ENCODE assay signal across 20 mouse cellular contexts in genomic region chr17:83466697-83467251, GRCm38 (mm10). TPM values are rescaled to one million over a fixed set of nuclear protein-coding genes. Genes with fewer than 3 reads are reported as not detected.
A peak's percentile ranks its signal among the peaks of the same experiment; 100 is the strongest.
DNase-seq lines count a peak whose midpoint lies in the region; ATAC-seq and TF ChIP-seq lines count a peak whose summit lies in the region.
"Had no signal": no experiment of that assay in that cellular context is flagged by ENCODE, and none has a peak within 500 bp of the region (broad histone marks: within the 10 kb centered on the region; RNA-seq: fewer than 3 reads in every experiment).

No protein-coding gene starts in this region.

- H3K9me3 ChIP-seq in hindbrain, embryonic 13.5 days = no peaks in the 10 kb centered on the region
- H3K9me3 ChIP-seq in hindbrain, postnatal 0 days (ENCODE audit: low read length) = no peaks in the 10 kb centered on the region
- no peaks in the 10 kb centered on the region for H3K9me3 ChIP-seq in intestine, postnatal 0 days (ENCODE audit: control insufficient read depth)
- H3K9me3 ChIP-seq: G1E; heart, embryonic 10.5 days; kidney, embryonic 15.5 days had no signal

- H3K4me2 ChIP-seq in hindbrain, embryonic 13.5 days = no peak overlapping the region
- no peak overlapping the region for H3K4me2 ChIP-seq in hindbrain, postnatal 0 days (ENCODE audit: low read depth, low read length)
- no peak overlapping the region for H3K4me2 ChIP-seq in intestine, postnatal 0 days (replicated peaks; ENCODE audit: low read depth)
- H3K4me2 ChIP-seq: kidney, embryonic 15.5 days; liver, embryonic 11.5 days had no signal

- peaks cover 58% of the 10 kb centered on the region for H3K36me3 ChIP-seq in hindbrain, embryonic 13.5 days
- H3K36me3 ChIP-seq in hindbrain, postnatal 0 days (ENCODE audit: insufficient read depth, low read length) = peaks cover 17% of the 10 kb centered on the region
- H3K36me3 ChIP-seq in intestine, postnatal 0 days (ENCODE audit: control insufficient read depth, insufficient read depth) = peaks cover 47% of the 10 kb centered on the region

- intact Hi-C loops in heart, postnatal 10 days (cut with DNase I) = no loop called here

- WGBS in hindbrain, embryonic 13.5 days = 59% methylated on average over 6 of the region's 6 CpGs
- WGBS in hindbrain, postnatal 0 days = 73% methylated on average over 6 of the region's 6 CpGs
- 42% methylated on average over 6 of the region's 6 CpGs for whole genome bisulfite sequencing in intestine, postnatal 0 days

- no peak overlapping the region for H3K9ac ChIP-seq in hindbrain, embryonic 13.5 days
- no peak overlapping the region for H3K9ac ChIP-seq in hindbrain, postnatal 0 days (replicated peaks; ENCODE audit: low read length)
- H3K9ac ChIP-seq in intestine, postnatal 0 days (ENCODE audit: low read depth, low read length) = no peak overlapping the region
- H3K9ac ChIP-seq: forebrain, postnatal 0 days; kidney, embryonic 15.5 days had no signal

- no peak overlapping the region for H3K4me3 ChIP-seq in hindbrain, embryonic 13.5 days
- no peak overlapping the region for H3K4me3 ChIP-seq in hindbrain, postnatal 0 days (ENCODE audit: low read length)
- no peak overlapping the region for H3K4me3 ChIP-seq in intestine, postnatal 0 days (ENCODE audit: low read depth, low read length)
- H3K4me3 ChIP-seq: heart, embryonic 10.5 days; kidney, embryonic 15.5 days; myocyte had no signal

- peak; percentile 36 to 70 for DNase-seq in adrenal gland, adult (ENCODE audit: inconsistent age in 2 of 2, low spot score in 1 of 2)
- no peak for DNase-seq in adrenal gland, adult 18-20 months (ENCODE audit: low spot score in 2 of 2)
- no peak for DNase-seq in hindbrain, postnatal 0 days (ENCODE audit: low spot score)
- peak; percentile 41 for DNase-seq in adrenal gland, postnatal 14 days
- DNase-seq in thymus, postnatal 10 days (ENCODE audit: low spot score in 2 of 2) = no peak
- DNase-seq in heart, postnatal 10 days = no peak
- DNase-seq: cerebellum, adult 8-10 months; forebrain, postnatal 0 days; gastrocnemius, postnatal 36 days; lung, adult 18-20 months; lung, postnatal 36 days; thymus, postnatal 14 days had no signal

- H3K27ac ChIP-seq in hindbrain, embryonic 13.5 days = peak overlapping the region; percentile 41; the same call in 1 of the 2 replicates
- H3K27ac ChIP-seq in hindbrain, postnatal 0 days = no peak overlapping the region
- H3K27ac ChIP-seq in intestine, postnatal 0 days (ENCODE audit: low read depth, low read length) = peak overlapping the region; percentile 22; the same call in 1 of the 2 replicates
- H3K27ac ChIP-seq: heart, embryonic 10.5 days; kidney, embryonic 15.5 days had no signal

- ATAC-seq in hindbrain, embryonic 13.5 days (ENCODE audit: low FRiP score) = peak; percentile 43; the same call in 1 of the 2 replicates
- ATAC-seq in hindbrain, postnatal 0 days = no peak
- peak; percentile 70 for ATAC-seq in intestine, postnatal 0 days
- ATAC-seq: forebrain, postnatal 0 days; inflammation-experienced regulatory T-cells, adult 6 months had no signal

- no peak for TF ChIP-seq CTCF in hindbrain, postnatal 0 days (IDR thresholded peaks at IDR 0.05; ENCODE audit: low read depth)
- TF ChIP-seq CTCF in intestine, postnatal 0 days (IDR thresholded peaks at IDR 0.05; ENCODE audit: low read depth) = no peak

- H3K27me3 ChIP-seq in hindbrain, embryonic 13.5 days = no peaks in the 10 kb centered on the region
- H3K27me3 ChIP-seq in hindbrain, postnatal 0 days (ENCODE audit: insufficient read depth, low read length) = no peaks in the 10 kb centered on the region
- no peaks in the 10 kb centered on the region for H3K27me3 ChIP-seq in intestine, postnatal 0 days (replicated peaks; ENCODE audit: control insufficient read depth, insufficient read depth, low read length)
- H3K27me3 ChIP-seq: kidney, embryonic 15.5 days had no signal

- H3K4me1 ChIP-seq in hindbrain, embryonic 13.5 days (replicated peaks) = no peaks in the 10 kb centered on the region; the same call in 1 of the 2 replicates
- no peaks in the 10 kb centered on the region for H3K4me1 ChIP-seq in hindbrain, postnatal 0 days (ENCODE audit: insufficient read depth, low read length)
- no peaks in the 10 kb centered on the region for H3K4me1 ChIP-seq in intestine, postnatal 0 days (replicated peaks; ENCODE audit: control insufficient read depth, insufficient read depth, low read length)
- H3K4me1 ChIP-seq: heart, embryonic 10.5 days; kidney, embryonic 15.5 days had no signal

RNA-seq across cellular contexts. Expression of gene Cox7a2l, which starts 50.4 kb away (rescaled TPM):
- total RNA-seq in adrenal gland, adult 18-20 months (2021) = 100 to 1,000 TPM; 186 to 198 TPM
- 188 and 192 TPM in 2 replicates for polyA plus RNA-seq in hindbrain, embryonic 13.5 days (2015; fragmentation: Nextera tagmentation; extraction: Ambion mirVana)
- 355 and 356 TPM in 2 replicates for total RNA-seq in hindbrain, postnatal 0 days (2014; rRNA removed)
- polyA plus RNA-seq in hindbrain, postnatal 0 days (2015; fragmentation: Nextera tagmentation; extraction: Ambion mirVana) = 235 and 242 TPM in 2 replicates
- 220 and 252 TPM in 2 replicates for total RNA-seq in adrenal gland, postnatal 14 days (2021)
- polyA plus RNA-seq in intestine, postnatal 0 days (2015; fragmentation: Nextera tagmentation; extraction: Ambion mirVana) = 226 and 233 TPM in 2 replicates
- 100 to 1,000 TPM; 314 to 318 TPM for total RNA-seq in heart, postnatal 10 days (2021)

Comparison
In these comparisons a context has a peak if more than half of its experiments do, and no peak if none do; other contexts are left out.
1. DNase-seq: peak in adrenal gland, adult (2 of 2) and adrenal gland, postnatal 14 days (single experiment); none in adrenal gland, adult 18-20 months (0 of 2), hindbrain, postnatal 0 days (single experiment), thymus, postnatal 10 days (0 of 2) and heart, postnatal 10 days (0 of 2).